Mouse (Mus musculus) erythroblast, embryonic 14.5 days (primary cell): ENCODE results near the gene Commd8.

Experiments used
- GATA1 ChIP-seq: IDR thresholded peaks from 2 replicates; pipeline ENCODE4 v1.6.1; 2012; ENCODE audit warnings: low read length, inconsistent platforms, mixed read lengths
- TAL1 ChIP-seq: IDR thresholded peaks from 3 replicates; pipeline ENCODE4 v1.6.1; 2012; ENCODE audit warnings: low read length, inconsistent platforms, mixed read lengths

- TF ChIP-seq GATA1: no peak
- no peak for TF ChIP-seq TAL1
These were observed 35.7 kb upstream of the Commd8 start for GRCm38 (mm10) chr5:72203734-72204073.
